Mouse (Mus musculus): Measurements from ENCODE around the gene Notch4. TPM values are rescaled to one million over a fixed set of nuclear protein-coding genes. Genes with fewer than 3 reads are reported as not detected.
A peak's percentile ranks its signal among the peaks of the same experiment; 100 is the strongest.

Gene Notch4
- polyA plus RNA-seq, 1 experiment, result 15.6 TPM

DNA sequence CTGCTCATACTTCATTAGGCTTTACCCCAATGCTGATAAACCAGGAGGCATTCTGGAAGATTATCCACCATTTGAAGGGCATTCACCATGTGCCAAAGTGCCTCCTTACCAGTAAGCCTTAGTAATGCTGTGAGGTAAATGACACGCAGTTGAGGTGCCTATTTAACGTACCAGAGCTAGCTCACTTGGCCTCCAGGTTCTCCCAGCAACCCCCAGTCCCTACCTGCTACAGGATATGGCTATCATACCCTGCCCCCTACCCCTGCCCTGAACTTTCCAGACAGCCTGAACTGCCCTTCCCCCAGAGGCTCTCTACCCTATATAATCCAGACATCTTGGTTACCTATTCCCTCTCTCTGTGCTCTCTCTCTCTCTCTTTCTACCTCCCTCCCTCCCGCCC lies 24.7 kb downstream of the Notch4 start:
- TF ChIP-seq CTCF (IDR thresholded peaks at IDR 0.05; ENCODE audit: borderline replicate concordance, extremely low read depth, insufficient read depth, insufficient read length), result no peak
- DNase-seq (ENCODE audit: low read depth), result no peak

DNA sequence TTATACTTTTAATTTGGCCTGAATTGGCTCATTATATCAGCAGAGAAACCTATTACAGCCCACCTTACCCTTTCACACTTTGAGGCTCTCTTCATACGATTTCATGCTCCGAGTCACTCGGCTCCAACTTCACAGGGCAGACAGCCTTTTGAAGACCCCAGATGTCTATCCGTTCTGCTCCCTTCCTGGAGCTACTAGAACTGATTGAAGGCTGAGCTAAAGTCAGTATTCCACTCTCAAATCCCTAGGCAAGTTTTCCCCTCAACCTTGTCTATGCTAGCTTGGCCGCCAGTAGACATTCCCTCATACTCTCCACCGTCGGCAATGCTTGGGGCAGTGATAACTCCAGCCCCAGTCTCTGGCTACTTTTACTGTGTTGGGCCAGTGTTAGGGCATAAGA lies 25.1 kb downstream of the Notch4 start:
- DNase-seq (ENCODE audit: low read depth), result no peak
- TF ChIP-seq CTCF (IDR thresholded peaks at IDR 0.05; ENCODE audit: borderline replicate concordance, extremely low read depth, insufficient read depth, insufficient read length) (no peak), POLR2A (IDR thresholded peaks at IDR 0.05; ENCODE audit: borderline replicate concordance, extremely low read depth, insufficient read depth, insufficient read length, poor library complexity, severe bottlenecking) (no peak)

DNA sequence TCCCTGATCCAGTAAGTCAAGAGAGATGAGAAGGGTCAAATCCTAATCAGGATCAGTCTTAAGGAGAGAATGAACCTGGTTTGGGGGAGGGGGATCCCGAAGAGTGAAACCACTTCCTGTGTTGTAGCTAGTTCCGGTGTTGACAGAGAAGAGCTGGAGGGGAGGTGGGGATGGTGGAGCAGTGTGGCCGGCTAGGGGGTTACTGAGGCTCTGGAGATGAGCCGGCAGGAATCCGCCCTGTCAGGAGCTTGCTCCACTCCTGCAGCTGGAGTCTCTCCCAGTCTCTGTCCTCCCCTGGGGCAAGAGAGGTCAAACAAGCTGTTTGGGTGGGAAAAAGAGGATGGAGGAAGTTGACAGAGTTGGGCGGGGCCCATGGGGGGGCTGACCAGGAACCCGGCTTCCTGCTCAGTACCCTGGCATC lies 25.6 kb downstream of the Notch4 start, which contains the start of gene Gpsm3:
TSS of gene Gpsm3 (plus strand) at position 126 of the 421 bp plus-strand sequence.
- no peak for TF ChIP-seq CTCF (IDR thresholded peaks at IDR 0.05; ENCODE audit: borderline replicate concordance, extremely low read depth, insufficient read depth, insufficient read length)
- no peak for TF ChIP-seq POLR2A (IDR thresholded peaks at IDR 0.05; ENCODE audit: borderline replicate concordance, extremely low read depth, insufficient read depth, insufficient read length, poor library complexity, severe bottlenecking)
- no peak for DNase-seq (ENCODE audit: low read depth)

DNA sequence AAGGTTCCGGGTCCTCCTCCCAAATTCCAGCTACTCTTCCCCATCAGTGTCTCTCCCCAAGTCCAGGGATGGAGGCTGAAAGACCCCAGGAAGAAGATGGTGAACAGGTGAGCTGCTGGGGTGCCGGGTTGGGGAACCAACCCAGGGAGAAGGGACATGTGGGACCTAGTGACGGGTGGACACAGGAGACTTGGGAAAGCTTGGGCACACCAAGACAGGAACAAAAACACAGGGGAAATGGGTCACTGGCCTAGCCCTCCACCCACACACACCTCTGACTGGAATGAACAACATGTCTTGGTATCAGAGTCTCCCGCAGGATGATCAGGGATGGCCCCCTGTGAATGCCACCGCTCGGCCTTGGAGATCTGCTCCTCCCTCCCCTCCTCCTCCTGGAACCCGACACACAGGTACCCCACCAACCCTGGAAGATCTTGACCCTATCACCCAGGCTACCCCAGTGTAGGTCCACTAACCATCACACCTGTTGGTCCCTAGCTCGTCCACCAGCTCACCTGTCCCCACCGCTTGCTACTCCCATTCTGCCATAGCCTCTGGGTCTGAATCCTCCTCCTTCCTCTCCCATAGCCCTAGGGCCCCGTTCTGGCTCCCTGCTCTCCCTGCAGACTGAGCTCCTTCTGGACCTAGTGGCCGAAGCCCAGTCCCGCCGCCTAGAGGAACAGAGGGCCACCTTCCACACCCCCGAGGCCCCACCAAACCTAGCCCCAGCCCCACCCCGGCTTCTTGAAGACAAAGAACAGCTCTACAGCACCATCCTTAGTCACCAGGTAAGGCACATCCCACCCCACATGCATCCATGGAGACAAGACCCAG lies 26.3 kb downstream of the Notch4 start:
- TF ChIP-seq CTCF (IDR thresholded peaks at IDR 0.05; ENCODE audit: borderline replicate concordance, extremely low read depth, insufficient read depth, insufficient read length), result no peak
- TF ChIP-seq POLR2A (IDR thresholded peaks at IDR 0.05; ENCODE audit: borderline replicate concordance, extremely low read depth, insufficient read depth, insufficient read length, poor library complexity, severe bottlenecking), result no peak
- no peak for DNase-seq (ENCODE audit: low read depth)

DNA sequence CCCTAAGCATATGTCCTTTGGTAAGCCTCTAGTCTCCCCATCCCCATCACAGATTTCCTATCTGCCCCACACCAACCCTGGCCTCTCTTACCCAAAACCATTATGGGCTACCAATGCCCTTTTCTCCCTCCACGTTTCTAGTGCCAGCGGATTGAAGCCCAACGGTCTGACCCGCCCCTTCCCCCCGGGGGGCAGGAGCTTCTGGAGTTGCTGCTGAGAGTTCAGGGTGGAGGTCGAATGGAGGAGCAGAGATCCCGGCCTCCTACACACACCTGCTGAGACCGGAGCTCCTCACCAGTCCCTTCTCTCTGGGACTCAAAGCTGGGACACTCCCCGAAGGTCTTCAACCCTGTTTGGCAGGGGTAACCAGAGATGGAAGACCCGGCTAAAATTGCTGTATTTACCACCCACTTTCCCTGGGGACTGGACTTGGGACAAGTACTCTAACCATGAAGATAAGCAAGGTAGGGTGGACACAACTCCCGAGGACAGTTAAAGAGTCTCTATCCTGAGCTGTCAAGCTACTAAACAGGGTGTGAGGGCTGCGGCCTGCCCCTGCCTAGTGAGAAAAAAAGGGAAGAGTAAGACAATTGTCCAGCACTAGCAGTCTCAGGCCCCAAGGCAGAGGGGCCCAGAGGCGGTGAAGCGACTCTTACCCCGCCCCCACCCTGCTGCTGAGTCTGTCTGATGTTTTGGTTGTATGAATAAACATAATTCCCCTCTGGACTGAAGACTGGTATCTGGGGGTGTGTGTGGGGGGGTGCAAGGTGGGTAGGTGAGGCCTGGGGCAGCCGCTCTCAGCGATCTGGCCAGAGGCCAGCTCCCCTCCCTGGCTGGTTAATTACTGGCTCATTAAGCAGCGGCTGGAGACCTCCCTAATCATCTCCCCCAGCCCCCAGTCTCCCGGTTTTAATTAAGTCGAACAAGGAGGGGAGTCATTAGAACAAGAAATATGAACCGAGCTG lies 27.2 kb downstream of the Notch4 start, which contains the start of gene Pbx2:
TSS of gene Pbx2 (plus strand) at position 238 of the 965 bp plus-strand sequence.
- TF ChIP-seq POLR2A (IDR thresholded peaks at IDR 0.05; ENCODE audit: borderline replicate concordance, extremely low read depth, insufficient read depth, insufficient read length, poor library complexity, severe bottlenecking), result no peak
- TF ChIP-seq CTCF (IDR thresholded peaks at IDR 0.05; ENCODE audit: borderline replicate concordance, extremely low read depth, insufficient read depth, insufficient read length), result no peak
- peak; percentile 88 for DNase-seq (ENCODE audit: low read depth)

DNA sequence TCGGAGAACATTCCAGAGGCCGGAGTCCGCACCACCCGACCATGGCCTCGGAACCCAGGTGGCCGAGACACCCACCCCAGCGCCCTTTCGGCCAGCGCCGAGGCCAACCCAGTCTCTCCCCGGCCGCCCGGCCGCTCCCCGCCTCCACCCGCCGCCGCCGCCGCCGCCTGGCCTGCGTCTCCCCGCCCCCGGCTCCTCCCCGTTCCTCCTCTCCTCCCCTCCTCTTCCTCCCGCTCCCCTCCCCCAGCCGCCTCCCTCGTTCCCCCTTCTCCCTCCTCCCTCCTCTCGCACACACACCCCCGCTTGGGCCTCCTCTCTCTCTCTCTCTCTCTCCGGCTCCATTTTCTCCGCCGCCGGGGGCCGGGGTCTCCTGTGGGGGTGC lies 27.9 kb downstream of the Notch4 start:
- DNase-seq (ENCODE audit: low read depth), result peak; percentile 97
- TF ChIP-seq CTCF (IDR thresholded peaks at IDR 0.05; ENCODE audit: borderline replicate concordance, extremely low read depth, insufficient read depth, insufficient read length), result no peak
- peak; percentile 90 for TF ChIP-seq POLR2A (IDR thresholded peaks at IDR 0.05; ENCODE audit: borderline replicate concordance, extremely low read depth, insufficient read depth, insufficient read length, poor library complexity, severe bottlenecking)

DNA sequence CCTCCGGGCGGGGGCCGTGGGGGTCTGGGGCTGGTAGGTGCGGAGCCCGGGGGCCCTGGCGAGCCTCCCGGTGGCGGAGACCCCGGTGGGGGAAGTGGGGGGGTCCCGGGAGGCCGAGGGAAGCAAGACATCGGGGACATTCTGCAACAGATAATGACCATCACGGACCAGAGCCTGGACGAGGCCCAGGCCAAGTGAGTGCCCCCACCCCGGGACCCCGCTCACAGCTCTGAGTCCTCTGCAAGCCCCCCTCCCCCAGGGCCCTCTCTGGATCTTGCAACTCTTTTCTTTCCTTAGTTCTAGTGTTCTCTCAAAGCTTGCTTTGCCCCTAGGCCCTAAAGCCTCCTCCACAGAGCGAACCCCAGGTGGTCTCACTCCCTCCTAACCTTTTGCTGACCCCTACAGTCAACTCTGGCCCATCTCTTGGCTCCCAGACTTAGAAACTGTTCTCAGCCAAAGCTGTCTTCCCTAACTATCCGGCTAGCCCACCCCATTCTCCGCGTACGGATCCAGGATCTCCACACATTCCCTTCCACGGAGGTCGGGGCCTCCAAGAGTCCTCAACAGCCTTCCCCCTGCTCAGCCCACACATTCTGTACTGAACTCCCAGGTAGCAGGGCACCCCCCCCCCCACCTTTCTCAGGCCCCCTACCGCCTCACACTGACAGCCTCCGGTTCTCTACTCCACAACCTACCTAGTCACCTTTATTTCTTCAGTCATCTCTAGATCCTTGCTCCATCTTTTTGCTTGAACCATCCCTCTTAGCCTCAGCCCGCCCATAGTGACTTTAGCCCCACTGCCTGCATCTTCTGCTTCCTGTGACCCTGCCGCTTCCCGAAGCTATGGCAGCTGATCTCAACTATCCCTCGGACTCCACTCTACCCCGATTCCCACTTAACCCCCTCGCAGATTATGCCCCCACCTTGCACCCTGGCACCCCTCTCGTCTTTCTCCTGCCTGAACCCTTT lies 28.8 kb downstream of the Notch4 start:
- DNase-seq (ENCODE audit: low read depth), result peak; percentile 62
- TF ChIP-seq POLR2A (IDR thresholded peaks at IDR 0.05; ENCODE audit: borderline replicate concordance, extremely low read depth, insufficient read depth, insufficient read length, poor library complexity, severe bottlenecking) (no peak), CTCF (IDR thresholded peaks at IDR 0.05; ENCODE audit: borderline replicate concordance, extremely low read depth, insufficient read depth, insufficient read length) (no peak)

DNA sequence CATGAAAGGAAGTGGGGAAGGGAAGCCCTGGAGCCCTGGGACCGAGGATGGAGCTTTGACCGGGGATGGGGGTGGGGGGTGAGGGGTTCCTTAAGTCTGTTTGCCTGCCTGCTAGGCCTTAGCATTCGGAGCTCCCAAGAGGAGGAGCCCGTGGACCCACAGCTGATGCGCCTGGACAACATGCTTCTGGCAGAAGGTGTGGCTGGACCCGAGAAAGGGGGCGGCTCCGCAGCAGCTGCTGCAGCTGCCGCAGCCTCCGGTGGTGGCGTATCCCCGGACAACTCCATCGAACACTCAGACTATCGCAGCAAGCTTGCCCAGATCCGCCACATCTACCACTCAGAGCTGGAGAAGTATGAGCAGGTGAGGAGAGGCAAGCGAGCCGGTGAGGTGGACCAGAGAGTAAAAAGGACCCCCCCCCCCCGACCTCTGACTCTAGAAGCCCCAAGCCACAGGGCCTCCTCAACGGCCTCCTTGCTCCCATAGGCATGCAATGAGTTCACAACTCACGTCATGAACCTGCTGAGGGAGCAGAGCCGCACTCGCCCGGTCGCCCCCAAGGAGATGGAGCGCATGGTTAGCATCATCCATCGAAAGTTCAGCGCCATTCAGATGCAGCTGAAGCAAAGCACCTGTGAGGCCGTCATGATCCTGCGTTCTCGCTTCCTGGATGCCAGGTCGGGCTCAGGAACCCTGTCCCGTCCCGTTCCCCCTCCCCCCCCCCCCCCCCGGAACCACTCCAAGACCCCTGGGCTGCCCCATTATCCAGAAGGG lies 29.9 kb downstream of the Notch4 start:
- no peak for TF ChIP-seq CTCF (IDR thresholded peaks at IDR 0.05; ENCODE audit: borderline replicate concordance, extremely low read depth, insufficient read depth, insufficient read length)
- TF ChIP-seq POLR2A (IDR thresholded peaks at IDR 0.05; ENCODE audit: borderline replicate concordance, extremely low read depth, insufficient read depth, insufficient read length, poor library complexity, severe bottlenecking), result no peak
- DNase-seq (ENCODE audit: low read depth), result peak; percentile 33

DNA sequence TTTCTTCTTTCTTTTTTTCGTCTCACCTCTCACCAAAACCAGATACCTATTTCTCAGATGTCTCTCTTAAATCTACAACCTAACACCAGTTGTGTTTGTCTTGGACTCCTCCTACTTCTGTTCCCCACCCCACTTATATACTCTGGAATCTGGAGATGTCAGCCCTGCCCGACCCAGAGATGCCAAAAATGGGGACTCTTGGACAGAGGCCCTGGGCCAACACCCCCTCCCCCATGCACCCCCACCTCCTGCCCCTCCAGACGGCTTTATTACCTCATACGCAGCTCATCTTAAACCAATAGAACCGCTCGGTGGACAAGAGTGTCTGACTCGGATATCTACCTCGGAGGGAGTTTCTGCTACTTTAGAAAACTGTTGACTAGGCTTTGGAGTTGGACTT lies 32.0 kb downstream of the Notch4 start:
- TF ChIP-seq CTCF (IDR thresholded peaks at IDR 0.05; ENCODE audit: borderline replicate concordance, extremely low read depth, insufficient read depth, insufficient read length) (no peak), POLR2A (IDR thresholded peaks at IDR 0.05; ENCODE audit: borderline replicate concordance, extremely low read depth, insufficient read depth, insufficient read length, poor library complexity, severe bottlenecking) (no peak)
- no peak for DNase-seq (ENCODE audit: low read depth)

DNA sequence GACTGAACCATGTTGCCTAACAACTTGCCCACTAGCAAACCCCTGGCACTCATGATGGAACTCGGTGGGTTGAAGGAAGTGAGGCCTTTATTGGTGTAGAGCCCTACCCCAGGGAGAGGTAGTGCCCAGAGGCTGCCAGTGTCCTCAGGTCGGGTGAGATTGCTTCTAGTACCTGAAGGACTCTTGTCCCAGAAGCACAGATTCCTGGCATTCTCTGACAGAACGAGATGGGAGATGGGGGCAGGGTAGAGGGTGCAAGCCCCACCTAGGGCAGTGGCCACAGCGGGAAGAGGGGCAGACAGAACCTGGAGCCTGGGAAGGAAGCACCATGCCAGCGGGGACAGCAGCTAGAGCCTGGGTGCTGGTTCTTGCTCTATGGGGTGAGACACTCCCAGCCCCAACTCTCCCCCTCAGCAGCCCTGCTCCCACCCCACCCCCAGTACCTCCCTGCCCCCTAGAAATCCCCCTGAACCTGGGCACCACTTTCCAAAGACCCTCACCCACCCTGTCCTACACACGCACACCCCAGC lies 33.6 kb downstream of the Notch4 start, which contains the start of gene Ager:
TSS of gene Ager (plus strand) at position 297 of the 530 bp plus-strand sequence.
- TF ChIP-seq CTCF (IDR thresholded peaks at IDR 0.05; ENCODE audit: borderline replicate concordance, extremely low read depth, insufficient read depth, insufficient read length) (no peak), POLR2A (IDR thresholded peaks at IDR 0.05; ENCODE audit: borderline replicate concordance, extremely low read depth, insufficient read depth, insufficient read length, poor library complexity, severe bottlenecking) (no peak)
- DNase-seq (ENCODE audit: low read depth), result no peak

Measured in brain, embryonic 14.5 days (tissue).